Mouse (Mus musculus) lung, adult 2 months (tissue): ENCODE data around the gene Neurod6. TPM values are rescaled to one million over a fixed set of nuclear protein-coding genes. Genes with fewer than 3 reads are reported as not detected.

Source experiments
- DNase-seq: peaks from one replicate; pipeline ENCODE4 v3.0.0; 2022
- H3K4me1 ChIP-seq: fragments of 200-500 bp; 2 replicates; pipeline ENCODE4 v1.6.1; 2011; ENCODE audit warnings: low read length; ENCODE audit not compliant: control insufficient read depth, insufficient read depth
- H3K4me3 ChIP-seq: fragments of 200-500 bp; replicated peaks from 2 replicates; pipeline ENCODE3; 2011; ENCODE audit warnings: low read depth, mild to moderate bottlenecking, control low read depth, low read length; ENCODE audit errors: extremely low read depth
- CTCF ChIP-seq: fragments of 200-500 bp; IDR thresholded peaks from 2 replicates; pipeline ENCODE4 v1.5.1; 2011; ENCODE audit warnings: mild to moderate bottlenecking, low read length, control low read depth; ENCODE audit not compliant: insufficient read depth
- POLR2A ChIP-seq: fragments of 200-500 bp; IDR thresholded peaks from 2 replicates; pipeline ENCODE4 v1.6.1; 2011; ENCODE audit warnings: low read depth, mild to moderate bottlenecking, control low read depth, low read length, borderline replicate concordance; ENCODE audit errors: extremely low read depth
- WGBS: fragments of 180-500 bp; shearing (Covaris S2); methylation state at CpG from one replicate; pipeline ENCODE4 v1.1.7; 2018; 5-methylcytosine and 5-hydroxymethylcytosine counted together
- polyA plus RNA-seq: library from polyadenylated mRNA; depleted of rRNA; stranded (reverse); fragments of >200 nt; gene quantifications from 2 replicates; pipeline ENCODE4 v1.2.3, GENCODE M21; 2012

The Neurod6 gene
- polyA plus RNA-seq, 1 experiment = not detected

- no peaks in the 10 kb centered on the region for H3K4me1 ChIP-seq
- H3K4me3 ChIP-seq = no peak overlapping the region
- WGBS = 86% methylated on average over 7 of the region's 7 CpGs
- DNase-seq = no peak
- TF ChIP-seq CTCF (no peak), POLR2A (no peak)
These were observed 2.4 kb downstream of the Neurod6 start for GRCm38 (mm10) chr6:55678571-55679185.

- Histone ChIP-seq H3K4me3 (no peak overlapping the region), H3K4me1 (no peaks in the 10 kb centered on the region)
- no peak for DNase-seq
- TF ChIP-seq POLR2A (no peak), CTCF (no peak)
- 22% methylated on average over 8 of the region's 8 CpGs for WGBS
These were observed 3.7 kb downstream of the Neurod6 start for GRCm38 (mm10) chr6:55677326-55677725.

DNA sequence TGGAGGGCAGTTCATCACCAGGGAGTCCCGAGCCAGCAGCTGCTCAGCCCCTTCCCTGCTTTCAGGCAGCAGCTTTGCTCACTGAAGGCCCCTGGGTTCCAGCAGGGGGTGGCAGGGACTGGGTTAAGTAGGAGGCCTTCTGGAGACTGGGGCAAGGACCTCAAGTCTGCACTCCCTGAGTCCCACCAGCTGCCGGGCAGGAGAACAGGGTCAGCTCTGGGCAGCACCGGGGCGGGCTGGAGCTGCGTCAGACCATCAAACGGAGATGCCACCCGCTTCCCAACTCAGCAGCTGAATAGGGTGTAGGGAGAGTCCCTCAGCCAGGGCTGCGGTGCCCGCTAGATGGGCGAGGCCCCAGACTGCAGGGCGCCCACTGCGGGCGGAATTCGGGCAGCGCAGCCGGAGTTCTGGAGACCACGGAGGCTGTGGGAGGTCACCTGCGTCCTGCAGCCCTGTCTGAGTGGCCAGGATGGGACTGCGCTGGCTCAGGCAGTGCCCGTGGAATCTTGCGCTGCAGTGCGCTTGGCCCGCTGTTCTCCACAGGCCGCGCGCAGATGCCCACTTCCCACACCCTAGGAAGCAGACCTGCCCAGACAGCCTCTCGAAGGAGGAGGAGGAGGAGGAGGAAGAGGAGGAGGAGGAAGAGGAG, 4.3 kb downstream of the Neurod6 start:
- no peaks in the 10 kb centered on the region for H3K4me1 ChIP-seq
- no peak overlapping the region for H3K4me3 ChIP-seq
- no peak for TF ChIP-seq CTCF
- no peak for TF ChIP-seq POLR2A
- no peak for DNase-seq
- 4% methylated on average over 27 of the region's 27 CpGs for WGBS

DNA sequence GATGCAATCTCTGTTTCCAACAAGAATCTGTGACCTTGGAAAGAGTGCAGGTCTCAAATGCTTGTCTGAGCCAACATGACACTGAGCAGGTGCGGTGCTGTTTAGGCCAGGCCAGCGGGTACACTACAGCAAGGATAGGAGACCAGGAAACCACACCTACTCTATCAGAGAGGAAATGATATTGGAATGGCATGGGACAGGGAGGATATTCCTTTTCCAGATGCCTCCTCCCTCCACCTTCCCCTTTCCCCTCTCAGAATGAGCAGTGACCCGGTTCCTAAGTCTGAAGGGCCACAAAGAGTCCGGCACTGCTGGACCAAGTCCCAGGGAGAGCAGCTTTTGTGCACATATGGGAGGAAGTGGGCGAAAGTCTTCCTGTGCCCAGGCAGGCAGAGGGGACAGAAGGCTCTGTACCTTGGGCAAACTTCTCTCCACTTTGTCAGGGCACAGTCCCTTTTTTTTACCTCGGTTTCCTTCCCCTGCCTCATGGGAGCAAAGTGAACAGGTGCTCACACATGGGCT, 4.9 kb downstream of the Neurod6 start:
- no peak overlapping the region for H3K4me3 ChIP-seq
- DNase-seq = no peak
- WGBS = 47% methylated on average over 6 of the region's 6 CpGs
- no peak for TF ChIP-seq CTCF
- no peak for TF ChIP-seq POLR2A
- no peaks in the 10 kb centered on the region for H3K4me1 ChIP-seq

DNA sequence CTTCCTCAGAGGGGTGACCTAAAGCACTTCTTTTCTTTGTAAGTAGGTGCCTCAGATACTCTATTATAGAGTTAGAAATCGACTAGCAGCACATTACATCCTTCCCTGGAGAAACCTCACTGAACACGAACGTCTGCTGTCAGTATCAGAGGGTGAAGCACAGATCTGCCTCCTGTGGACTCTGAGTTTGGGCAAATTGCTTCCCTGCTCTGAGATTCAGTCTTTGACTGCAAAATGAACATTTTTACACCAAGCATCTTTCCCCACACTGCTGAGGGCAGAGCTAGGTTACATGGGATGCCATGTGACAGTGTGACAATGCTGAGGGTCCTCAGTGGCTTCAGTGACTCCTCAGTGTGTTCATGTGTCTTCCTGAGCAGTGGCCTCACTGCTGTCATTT, 13.3 kb downstream of the Neurod6 start:
- TF ChIP-seq CTCF (no peak), POLR2A (no peak)
- H3K4me3 ChIP-seq = no peak overlapping the region
- DNase-seq = no peak
- WGBS = 56% methylated on average over 3 of the region's 3 CpGs
- H3K4me1 ChIP-seq = no peaks in the 10 kb centered on the region

GRCm38 (mm10) chr6:55661126-55661915, 19.7 kb downstream of the Neurod6 start:
- 46% methylated on average over 5 of the region's 5 CpGs for WGBS
- Histone ChIP-seq H3K4me1 (no peaks in the 10 kb centered on the region), H3K4me3 (no peak overlapping the region)
- TF ChIP-seq POLR2A (no peak), CTCF (no peak)
- no peak for DNase-seq

DNA sequence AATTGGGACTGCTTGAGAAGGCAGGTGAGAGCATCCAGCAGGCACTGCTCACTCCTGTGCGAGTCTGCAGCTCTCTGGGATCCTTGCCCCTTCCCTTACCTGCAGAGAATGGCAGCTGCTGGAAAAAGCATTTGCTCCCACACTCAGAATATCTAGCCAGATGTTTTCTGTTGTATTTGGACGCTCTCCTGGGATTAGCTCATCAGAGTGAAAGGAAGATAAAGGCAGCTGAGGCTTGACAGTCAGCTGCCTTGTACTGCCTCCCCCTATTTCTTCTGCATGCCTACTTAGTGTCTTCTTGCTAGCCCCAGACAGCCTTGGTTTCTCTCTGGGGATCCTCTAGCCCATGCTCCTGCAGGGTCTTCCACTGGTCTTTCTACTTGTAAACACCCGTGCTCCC, 31.1 kb downstream of the Neurod6 start:
- WGBS = 41% methylated on average over 3 of the region's 3 CpGs
- Histone ChIP-seq H3K4me1 (no peaks in the 10 kb centered on the region), H3K4me3 (no peak overlapping the region)
- TF ChIP-seq CTCF = no peak
- DNase-seq = no peak

DNA sequence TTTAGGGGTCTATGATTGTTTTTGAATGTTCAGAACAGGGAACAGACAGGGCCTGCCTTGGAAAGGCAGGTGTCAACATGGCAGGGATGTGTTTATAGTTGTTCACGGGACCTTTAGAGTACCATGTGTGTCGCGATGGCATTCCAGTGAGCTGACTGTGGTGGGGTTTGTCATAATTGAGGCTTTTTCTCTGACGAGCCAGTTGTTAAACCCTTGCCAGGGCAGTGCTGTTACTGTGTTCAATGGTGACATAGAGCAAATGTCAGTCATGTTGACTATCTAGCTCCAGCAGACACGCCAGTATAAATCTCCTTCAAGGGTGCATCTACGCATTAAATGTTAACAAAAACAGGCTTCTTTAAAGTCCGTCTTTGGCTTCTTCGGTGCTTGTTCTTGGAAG, 31.5 kb downstream of the Neurod6 start:
- Histone ChIP-seq H3K4me1 (no peaks in the 10 kb centered on the region), H3K4me3 (no peak overlapping the region)
- 66% methylated on average over 8 of the region's 8 CpGs for WGBS
- no peak for DNase-seq
- TF ChIP-seq CTCF = no peak
- no peak for TF ChIP-seq POLR2A

DNA sequence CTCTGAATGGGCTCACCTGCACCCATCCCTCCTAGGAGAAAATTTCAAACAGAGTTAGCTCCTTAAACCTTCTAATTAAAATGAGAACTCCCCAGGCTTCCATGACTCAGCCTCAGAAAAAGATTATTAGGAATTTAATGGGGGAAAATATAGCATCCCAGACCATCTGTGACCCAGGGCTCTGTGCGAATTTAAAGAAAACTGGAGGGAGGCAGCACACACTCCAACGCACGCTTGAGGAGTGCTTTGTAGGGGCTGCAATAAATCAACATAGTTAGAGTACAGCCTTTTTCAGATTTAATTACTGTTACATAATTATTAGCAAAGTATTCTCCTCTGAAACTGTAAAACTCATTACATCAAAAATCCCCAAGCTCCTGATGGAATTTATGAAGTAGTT, 32.2 kb downstream of the Neurod6 start:
- 70% methylated on average over 3 of the region's 3 CpGs for WGBS
- TF ChIP-seq CTCF = no peak
- no peak for TF ChIP-seq POLR2A
- Histone ChIP-seq H3K4me1 (no peaks in the 10 kb centered on the region), H3K4me3 (no peak overlapping the region)
- DNase-seq = no peak

DNA sequence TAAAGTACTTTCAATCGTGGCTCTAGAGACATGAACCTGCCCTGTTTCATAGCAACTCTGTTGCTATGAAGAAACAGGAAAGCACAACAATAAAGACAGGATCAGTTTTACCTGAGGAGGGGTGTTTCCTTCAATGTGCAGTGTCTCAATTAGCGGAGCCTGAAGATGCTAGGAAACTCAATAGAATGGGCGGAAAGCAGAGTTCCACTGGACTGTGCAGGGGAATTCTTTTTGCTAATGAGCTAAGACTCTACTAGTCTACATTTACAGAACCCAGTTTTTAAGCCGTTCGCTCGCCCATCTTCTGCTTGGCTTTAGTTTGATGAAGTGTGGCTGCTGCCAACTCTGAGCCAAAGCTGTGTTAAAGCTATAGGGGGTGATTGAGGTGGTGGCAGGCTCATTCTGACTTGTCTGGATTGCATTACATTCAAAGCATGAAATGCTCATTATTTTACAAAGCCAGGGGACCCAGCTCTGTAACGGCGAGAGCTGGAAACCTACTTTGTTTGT, 33.2 kb downstream of the Neurod6 start:
- Histone ChIP-seq H3K4me1 (no peaks in the 10 kb centered on the region), H3K4me3 (no peak overlapping the region)
- 60% methylated on average over 8 of the region's 8 CpGs for WGBS
- DNase-seq = no peak
- TF ChIP-seq CTCF = no peak
- no peak for TF ChIP-seq POLR2A
